Mouse (Mus musculus) neural tube, embryonic 14.5 days (tissue): ENCODE results near the gene Rrp36. TPM values are rescaled to one million over a fixed set of nuclear protein-coding genes. Genes with fewer than 3 reads are reported as not detected.

Source experiments
- ATAC-seq: fragments of 200-750 bp; cut with Nextera tagmentation; 2 replicates; pipeline ENCODE4 v1.8.0; 2017; ENCODE audit warnings: low read depth, mild to moderate bottlenecking, moderate TSS enrichment, moderate library complexity
- H3K27ac ChIP-seq: fragments of 300-500 bp; sonication (generic); 2 replicates; pipeline ENCODE4 v1.5.1; 2014; ENCODE audit warnings: low read depth, mild to moderate bottlenecking, control low read depth, low read length, moderate library complexity, mixed read lengths
- H3K27me3 ChIP-seq: fragments of 300-500 bp; sonication (generic); 2 replicates; pipeline ENCODE4 v1.6.1; 2014; ENCODE audit warnings: low read length; ENCODE audit not compliant: control insufficient read depth, insufficient read depth
- H3K36me3 ChIP-seq: fragments of 300-500 bp; sonication (generic); 2 replicates; pipeline ENCODE4 v1.6.1; 2014; ENCODE audit warnings: low read length, mixed read lengths; ENCODE audit not compliant: control insufficient read depth, insufficient read depth
- H3K4me1 ChIP-seq: fragments of 300-500 bp; sonication (generic); 2 replicates; pipeline ENCODE4 v1.6.1; 2014; ENCODE audit warnings: low read length; ENCODE audit not compliant: control insufficient read depth, insufficient read depth
- H3K4me2 ChIP-seq: fragments of 300-500 bp; sonication (generic); 2 replicates; pipeline ENCODE4 v1.6.1; 2014; ENCODE audit warnings: mild to moderate bottlenecking, low read depth, low read length, control low read depth
- H3K4me3 ChIP-seq: fragments of 300-500 bp; sonication (generic); 2 replicates; pipeline ENCODE4 v1.5.1; 2014; ENCODE audit warnings: low read depth, low read length, control low read depth, mixed read lengths
- H3K9ac ChIP-seq: fragments of 300-500 bp; sonication (generic); replicated peaks from 2 replicates; pipeline ENCODE4 v1.6.1; 2014; ENCODE audit warnings: low read depth, mild to moderate bottlenecking, control low read depth, low read length, mixed read lengths
- H3K9me3 ChIP-seq: fragments of 300-500 bp; sonication (generic); 2 replicates; pipeline ENCODE4 v1.6.1; 2016; ENCODE audit warnings: low read length; ENCODE audit not compliant: control insufficient read depth
- WGBS: fragments of 180-500 bp; shearing (Covaris S2); extraction: QIAGEN DNeasy Blood & Tissue Kit; methylation state at CpG from one replicate; pipeline ENCODE4 v1.1.7; 2014; 5-methylcytosine and 5-hydroxymethylcytosine counted together
- polyA plus RNA-seq: library from polyadenylated mRNA; unstranded; fragments of >200 nt; fragmentation: Nextera tagmentation; extraction: Ambion mirVana; gene quantifications from 2 replicates; pipeline ENCODE4 v1.2.1, GENCODE M21; 2014

The Rrp36 gene
- polyA plus RNA-seq, 1 experiment from 2014 or later: 49.6 TPM

DNA sequence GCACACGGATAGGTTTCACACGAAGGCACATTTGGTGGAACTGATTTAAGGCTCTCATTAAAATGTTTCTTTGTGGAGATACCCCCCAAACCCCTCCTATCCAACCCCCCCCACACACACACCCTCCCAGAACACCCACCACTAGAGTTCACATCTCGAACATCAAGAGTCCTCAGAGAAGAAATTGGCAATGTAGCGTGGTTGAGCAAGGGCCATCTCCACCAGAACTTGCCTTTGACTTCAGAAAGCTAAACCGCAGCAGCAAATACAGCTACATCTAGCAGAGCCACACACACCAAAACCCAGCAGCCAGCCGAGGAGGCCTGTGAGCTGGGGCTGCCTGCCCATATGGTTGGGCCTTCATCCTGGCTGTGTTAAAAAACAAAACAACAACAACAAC lies 46.7 kb downstream of the Rrp36 start:
- WGBS: 16% methylated on average over 6 of the region's 6 CpGs
- Histone ChIP-seq H3K4me1 (peaks cover 30% of the 10 kb centered on the region), H3K27me3 (no peaks in the 10 kb centered on the region), H3K4me3 (peak overlapping the region; percentile 91), H3K9me3 (no peaks in the 10 kb centered on the region), H3K4me2 (peak overlapping the region; percentile 68), H3K9ac (0 out of 2 replicates have a peak overlapping the region, but pooled peaks have one; percentile 26), H3K27ac (no peak overlapping the region), H3K36me3 (peaks cover 12% of the 10 kb centered on the region)
- ATAC-seq: no peak

DNA sequence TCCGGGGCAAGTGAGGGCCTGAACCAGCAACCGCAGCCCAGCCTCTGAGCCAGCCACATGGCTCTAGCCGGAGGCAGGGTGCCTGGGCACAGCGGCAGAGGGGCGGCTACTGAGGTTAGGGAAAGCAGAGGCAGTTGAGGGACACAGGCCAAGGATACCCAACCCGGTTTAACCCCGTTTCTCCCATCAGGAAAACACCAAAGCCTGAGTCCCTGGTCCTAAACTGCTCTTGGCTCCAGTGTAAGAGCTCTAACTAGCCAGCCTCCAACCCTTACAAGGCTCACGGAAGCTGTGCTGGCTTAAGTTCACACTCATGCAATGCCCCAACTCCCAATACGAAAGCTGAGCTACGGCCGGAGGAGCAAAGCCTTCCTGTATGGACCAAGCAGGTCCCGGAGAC lies 49.6 kb downstream of the Rrp36 start:
- ATAC-seq: no peak
- Histone ChIP-seq H3K4me3 (no peak overlapping the region), H3K4me1 (peaks cover 46% of the 10 kb centered on the region), H3K27me3 (no peaks in the 10 kb centered on the region), H3K4me2 (peak overlapping the region; percentile 16; the same call in 1 of the 2 replicates), H3K9me3 (no peaks in the 10 kb centered on the region), H3K27ac (no peak overlapping the region), H3K36me3 (no peaks in the 10 kb centered on the region), H3K9ac (0 out of 2 replicates have a peak overlapping the region, but pooled peaks have one; percentile 21)
- 44% methylated on average over 12 of the region's 12 CpGs for WGBS

DNA sequence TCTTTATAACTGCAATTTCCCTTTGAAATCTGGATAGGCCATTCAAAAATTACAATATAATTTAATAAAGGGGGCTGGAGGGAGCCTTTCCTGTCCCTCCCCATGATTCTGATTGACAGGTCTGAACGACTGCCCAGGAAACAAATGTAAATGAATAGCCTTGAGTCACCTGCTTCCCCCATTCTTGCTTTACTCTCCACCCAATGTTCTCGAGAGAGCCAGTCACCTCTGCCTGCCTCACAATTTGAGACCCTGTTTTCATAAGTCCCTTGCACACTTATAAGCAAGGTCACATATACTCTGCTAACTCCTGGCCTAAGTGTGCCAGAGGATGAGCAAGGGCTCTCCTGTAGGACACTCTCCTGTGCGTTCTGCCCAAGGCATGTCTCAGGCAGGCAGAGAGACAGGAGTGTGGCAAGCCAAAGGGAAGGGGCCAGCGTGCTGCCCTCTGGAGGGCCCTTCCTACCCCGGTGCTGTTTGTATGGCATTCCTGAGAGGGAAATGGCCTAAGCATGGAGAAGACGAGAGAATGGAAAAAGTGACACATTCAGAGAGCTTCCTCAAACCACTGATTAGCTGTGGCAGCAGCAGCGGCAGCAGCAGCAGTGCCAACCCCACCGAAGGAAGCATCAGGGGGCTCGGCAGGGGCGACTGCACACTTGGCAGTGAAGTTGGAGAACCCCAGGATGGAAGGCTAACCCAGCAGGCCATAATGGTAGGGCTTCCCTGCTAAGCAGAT lies 50.2 kb downstream of the Rrp36 start:
- WGBS: 20% methylated on average over 10 of the region's 10 CpGs

DNA sequence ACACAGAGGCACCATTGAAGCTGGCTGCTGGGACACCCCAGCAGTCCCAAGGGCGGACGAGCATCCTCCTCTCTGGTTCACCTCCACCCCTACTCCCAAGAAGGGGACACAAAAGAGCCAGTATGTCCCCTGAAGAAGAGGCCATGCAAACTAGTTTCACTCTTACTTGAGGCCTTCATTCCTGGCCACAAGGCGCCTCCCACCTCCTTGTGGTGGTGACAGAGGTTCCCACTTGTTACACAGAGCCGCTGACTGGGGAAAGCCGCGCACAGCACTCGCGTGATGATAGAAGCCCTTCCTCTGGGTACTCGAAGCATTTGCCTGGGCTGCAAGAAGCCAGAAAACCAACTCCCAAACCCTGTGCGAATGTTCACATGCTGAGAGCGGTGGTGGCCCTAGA lies 51.9 kb downstream of the Rrp36 start:
- Histone ChIP-seq H3K27ac (no peak overlapping the region), H3K4me1 (peaks cover 56% of the 10 kb centered on the region), H3K4me3 (no peak overlapping the region), H3K4me2 (no peak overlapping the region), H3K9ac (no peak overlapping the region), H3K36me3 (no peaks in the 10 kb centered on the region), H3K27me3 (no peaks in the 10 kb centered on the region), H3K9me3 (no peaks in the 10 kb centered on the region)
- 74% methylated on average over 11 of the region's 11 CpGs for WGBS
- no peak for ATAC-seq

More for the DNA sequence above, 50.2 kb downstream of the Rrp36 start:
- Histone ChIP-seq H3K4me2 (peak overlapping the region; percentile 16; the same call in 1 of the 2 replicates), H3K4me3 (no peak overlapping the region), H3K36me3 (no peaks in the 10 kb centered on the region), H3K27me3 (no peaks in the 10 kb centered on the region), H3K27ac (0 out of 2 replicates have a peak overlapping the region, but pooled peaks have one; percentile 3), H3K4me1 (peaks cover 53% of the 10 kb centered on the region), H3K9me3 (no peaks in the 10 kb centered on the region), H3K9ac (no peak overlapping the region)
- ATAC-seq: no peak

DNA sequence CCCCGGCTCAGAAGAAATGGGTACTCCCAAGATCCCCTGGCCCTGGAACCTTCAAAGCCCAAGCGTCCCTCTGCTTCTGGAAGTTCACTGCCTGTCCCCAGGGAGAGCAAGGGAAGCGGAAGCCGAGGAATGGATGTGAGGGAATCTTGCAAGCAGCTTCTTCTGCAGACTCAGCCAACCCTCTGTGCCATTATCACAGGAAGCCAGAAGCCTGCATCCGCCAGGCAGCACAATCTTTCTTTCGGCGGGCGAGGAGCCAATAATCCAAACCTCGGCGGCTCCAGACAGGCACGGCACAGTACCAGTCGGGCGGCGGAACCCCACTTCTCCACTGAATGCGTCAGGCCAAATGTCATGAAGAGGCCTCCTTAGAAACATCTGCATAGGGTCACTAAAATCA lies 52.8 kb downstream of the Rrp36 start:
- 53% methylated on average over 15 of the region's 15 CpGs for WGBS
- Histone ChIP-seq H3K4me2 (no peak overlapping the region), H3K4me1 (peaks cover 51% of the 10 kb centered on the region), H3K9ac (no peak overlapping the region), H3K27ac (peak overlapping the region; percentile 41; the same call in 1 of the 2 replicates), H3K9me3 (no peaks in the 10 kb centered on the region), H3K4me3 (no peak overlapping the region), H3K36me3 (no peaks in the 10 kb centered on the region), H3K27me3 (no peaks in the 10 kb centered on the region)
- ATAC-seq: no peak

DNA sequence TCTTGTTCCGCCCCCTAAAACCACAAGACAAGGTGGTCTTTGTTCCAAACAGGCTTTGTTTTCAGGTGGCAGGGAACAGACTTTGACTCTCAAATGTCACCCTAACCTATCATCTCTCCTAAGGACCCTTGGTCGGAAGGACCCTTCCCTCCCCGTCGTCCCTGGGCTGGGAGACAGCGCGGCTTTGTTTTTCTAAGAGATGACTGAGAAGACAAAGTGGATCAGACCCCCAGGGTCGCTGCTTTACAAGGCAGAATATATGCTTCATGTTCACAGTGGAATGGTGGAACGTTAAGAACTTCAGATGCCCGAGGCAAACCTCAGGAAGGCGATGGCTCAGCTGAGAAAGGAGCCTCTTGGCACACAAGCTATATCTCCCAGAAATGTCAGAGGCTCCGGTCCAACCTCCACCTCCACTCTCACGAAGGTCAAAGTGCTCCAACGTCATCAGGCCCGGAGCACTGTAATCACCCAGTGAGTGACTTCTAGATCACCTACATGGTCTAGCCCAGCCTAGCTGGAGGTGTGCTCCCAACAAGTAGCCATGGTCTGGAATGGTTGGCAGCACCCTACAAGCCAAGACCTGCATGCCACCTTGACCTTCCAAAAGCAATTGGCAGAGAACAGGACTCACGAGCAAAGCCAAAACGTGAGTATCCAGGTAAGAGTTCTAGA lies 54.3 kb downstream of the Rrp36 start:
- Histone ChIP-seq H3K27me3 (no peaks in the 10 kb centered on the region), H3K4me3 (no peak overlapping the region), H3K9ac (peak overlapping the region; percentile 32), H3K36me3 (no peaks in the 10 kb centered on the region), H3K27ac (peak overlapping the region; percentile 48), H3K9me3 (no peaks in the 10 kb centered on the region), H3K4me1 (peaks cover 51% of the 10 kb centered on the region), H3K4me2 (peak overlapping the region; percentile 28)
- ATAC-seq: no peak
- WGBS: 22% methylated on average over 16 of the region's 16 CpGs

DNA sequence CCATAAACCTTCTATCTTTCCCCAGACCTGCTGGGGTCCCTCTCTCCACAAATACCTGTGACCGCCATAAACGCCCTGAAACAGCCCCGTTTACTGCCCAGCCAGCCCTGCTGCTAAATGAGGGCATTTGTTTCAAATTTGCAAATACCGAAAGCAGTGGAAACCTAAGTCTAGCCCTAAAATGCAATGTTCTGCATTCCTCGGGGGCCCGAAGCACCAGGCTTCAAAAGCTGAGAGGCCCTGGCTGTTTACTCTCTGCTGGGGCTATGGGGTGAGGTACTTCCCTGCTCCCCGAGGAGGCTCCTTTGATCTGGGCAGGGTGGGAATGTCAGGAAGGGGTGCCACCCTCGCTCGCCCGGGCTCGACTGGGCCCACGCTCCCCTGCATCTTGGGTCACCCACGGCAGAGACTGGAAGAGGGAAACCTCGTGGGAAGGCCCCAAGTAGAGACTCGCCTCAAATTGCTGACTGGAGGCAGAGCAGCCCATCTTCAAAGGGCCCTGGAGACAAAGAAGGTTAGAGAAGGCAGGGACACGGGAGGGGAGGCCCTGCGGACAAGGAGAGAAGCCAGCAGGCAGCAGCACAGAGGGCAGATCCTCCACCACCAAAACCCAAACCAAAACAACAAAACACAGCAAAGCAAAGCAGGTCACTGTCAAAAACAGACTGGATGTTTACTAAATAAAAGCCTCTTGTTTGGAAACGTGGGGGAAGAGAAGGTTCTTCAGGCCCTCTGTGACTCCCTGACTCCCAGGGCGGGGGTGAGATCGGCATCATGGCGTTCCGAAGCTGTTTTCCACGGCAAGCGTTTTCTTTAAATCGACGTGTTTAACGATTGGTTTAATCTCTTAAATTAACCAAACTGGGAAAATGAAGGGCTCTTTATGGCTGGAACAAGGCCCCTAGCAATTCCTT lies 55.1 kb downstream of the Rrp36 start:
- WGBS: 8% methylated on average over 27 of the region's 27 CpGs
- no peaks in the 10 kb centered on the region for H3K9me3 ChIP-seq
- peak overlapping the region; percentile 28 for H3K4me2 ChIP-seq
- H3K36me3 ChIP-seq: no peaks in the 10 kb centered on the region
- H3K9ac ChIP-seq: peak overlapping the region; percentile 18; the same call in 1 of the 2 replicates
- H3K4me3 ChIP-seq: no peak overlapping the region
- peaks cover 46% of the 10 kb centered on the region for H3K4me1 ChIP-seq
- H3K27ac ChIP-seq: peak overlapping the region; percentile 48
- peak; percentile 38 for ATAC-seq
- no peaks in the 10 kb centered on the region for H3K27me3 ChIP-seq

DNA sequence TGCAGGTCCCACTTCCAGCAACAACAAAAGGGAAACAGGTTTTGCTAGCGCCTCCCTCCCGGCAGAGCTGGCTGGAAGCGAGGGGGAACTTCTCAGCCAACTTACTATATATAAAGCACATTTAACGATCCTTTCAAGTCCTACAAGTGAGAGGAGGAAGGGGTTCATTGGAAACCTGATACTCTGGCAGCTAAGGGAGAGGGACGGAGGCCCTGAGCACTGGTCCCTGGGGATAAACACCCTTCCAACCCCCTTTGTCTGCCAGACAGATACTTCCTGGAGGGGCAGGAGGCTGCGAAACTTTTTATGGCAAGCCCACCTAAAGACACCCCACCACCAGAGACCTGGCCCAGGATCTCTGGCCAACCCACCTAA lies 55.8 kb downstream of the Rrp36 start:
- peak overlapping the region; percentile 48 for H3K27ac ChIP-seq
- no peaks in the 10 kb centered on the region for H3K27me3 ChIP-seq
- ATAC-seq: no peak
- no peak overlapping the region for H3K4me3 ChIP-seq
- peak overlapping the region; percentile 28; the same call in 1 of the 2 replicates for H3K4me2 ChIP-seq
- H3K9me3 ChIP-seq: no peaks in the 10 kb centered on the region
- 12% methylated on average over 6 of the region's 6 CpGs for WGBS
- no peaks in the 10 kb centered on the region for H3K36me3 ChIP-seq
- peaks cover 41% of the 10 kb centered on the region for H3K4me1 ChIP-seq
- peak overlapping the region; percentile 18; the same call in 1 of the 2 replicates for H3K9ac ChIP-seq
